Mouse (Mus musculus) lung, embryonic 14.5 days (tissue): Measurements from ENCODE around the gene Rpl3. TPM values are rescaled to one million over a fixed set of nuclear protein-coding genes. Genes with fewer than 3 reads are reported as not detected.

Experiments
- ATAC-seq: fragments of 200-750 bp; cut with Nextera tagmentation; 2 replicates; pipeline ENCODE4 v1.8.0; 2017; ENCODE audit warnings: mild to moderate bottlenecking, moderate TSS enrichment, moderate library complexity; ENCODE audit not compliant: insufficient read depth
- DNase-seq: peaks from one replicate; pipeline ENCODE4 v3.0.0-alpha.2; 2015
- H3K27ac ChIP-seq: fragments of 300-500 bp; sonication (generic); 2 replicates; pipeline ENCODE4 v1.5.1; 2014; ENCODE audit warnings: low read depth, mild to moderate bottlenecking, moderate library complexity
- H3K27me3 ChIP-seq: fragments of 300-500 bp; sonication (generic); 2 replicates; pipeline ENCODE4 v1.6.1; 2014; ENCODE audit warnings: low read length, control low read depth; ENCODE audit not compliant: insufficient read depth
- H3K36me3 ChIP-seq: fragments of 300-500 bp; sonication (generic); 2 replicates; pipeline ENCODE4 v1.6.1; 2014; ENCODE audit warnings: control low read depth; ENCODE audit not compliant: insufficient read depth
- H3K4me1 ChIP-seq: fragments of 300-500 bp; sonication (generic); 2 replicates; pipeline ENCODE4 v1.6.1; 2014; ENCODE audit warnings: antibody characterized with exemption, control low read depth; ENCODE audit not compliant: insufficient read depth
- H3K4me2 ChIP-seq: fragments of 300-500 bp; sonication (generic); 2 replicates; pipeline ENCODE4 v1.6.1; 2014; ENCODE audit warnings: mild to moderate bottlenecking
- H3K4me3 ChIP-seq: fragments of 300-500 bp; sonication (generic); 2 replicates; pipeline ENCODE4 v1.5.1; 2014; ENCODE audit warnings: low read depth, low read length
- H3K9ac ChIP-seq: fragments of 300-500 bp; sonication (generic); 2 replicates; pipeline ENCODE4 v1.6.1; 2014
- H3K9me3 ChIP-seq: fragments of 300-500 bp; sonication (generic); 2 replicates; pipeline ENCODE4 v1.6.1; 2016; ENCODE audit warnings: low read depth, low read length, control low read depth
- CTCF ChIP-seq: IDR thresholded peaks from 2 replicates; pipeline ENCODE4 v1.5.1; 2016; ENCODE audit warnings: antibody characterized with exemption, low read depth
- WGBS: fragments of 180-500 bp; shearing (Covaris S2); extraction: QIAGEN DNeasy Blood & Tissue Kit; methylation state at CpG from one replicate; pipeline ENCODE4 v1.1.7; 2014; 5-methylcytosine and 5-hydroxymethylcytosine counted together
- polyA plus RNA-seq: library from polyadenylated mRNA; unstranded; fragments of >200 nt; fragmentation: Nextera tagmentation; extraction: Ambion mirVana; gene quantifications from 2 replicates; pipeline ENCODE4 v1.2.1, GENCODE M21; 2014

The Rpl3 gene
- polyA plus RNA-seq, 1 experiment from 2014 or later: 1,315 TPM

GRCm38 (mm10) chr15:80079954-80080353 lies 11.7 kb downstream of the Rpl3 start:
- Histone ChIP-seq H3K27ac (0 out of 2 replicates have a peak overlapping the region, but pooled peaks have one; percentile 42), H3K4me1 (no peaks in the 10 kb centered on the region; the same call in 1 of the 2 replicates), H3K9ac (peak overlapping the region; percentile 20; the same call in 1 of the 2 replicates), H3K4me2 (peak overlapping the region; percentile 97), H3K9me3 (no peaks in the 10 kb centered on the region), H3K36me3 (peaks cover 64% of the 10 kb centered on the region), H3K4me3 (peak overlapping the region; percentile 87; the same call in 1 of the 2 replicates), H3K27me3 (no peaks in the 10 kb centered on the region)
- WGBS: 71% methylated on average over 3 of the region's 3 CpGs
- TF ChIP-seq CTCF: no peak
- no peak for ATAC-seq
- DNase-seq: no peak

- Histone ChIP-seq H3K4me2 (no peak overlapping the region; the same call in 1 of the 2 replicates), H3K27ac (no peak overlapping the region), H3K4me3 (no peak overlapping the region), H3K4me1 (no peaks in the 10 kb centered on the region; the same call in 1 of the 2 replicates), H3K9ac (no peak overlapping the region), H3K36me3 (peaks cover 64% of the 10 kb centered on the region), H3K27me3 (no peaks in the 10 kb centered on the region), H3K9me3 (no peaks in the 10 kb centered on the region)
- ATAC-seq (no peak), DNase-seq (no peak)
- 94% methylated on average over 5 of the region's 5 CpGs for WGBS
- no peak for TF ChIP-seq CTCF
Measured at GRCm38 (mm10) chr15:80079129-80079668, 12.5 kb downstream of the Rpl3 start.

DNA sequence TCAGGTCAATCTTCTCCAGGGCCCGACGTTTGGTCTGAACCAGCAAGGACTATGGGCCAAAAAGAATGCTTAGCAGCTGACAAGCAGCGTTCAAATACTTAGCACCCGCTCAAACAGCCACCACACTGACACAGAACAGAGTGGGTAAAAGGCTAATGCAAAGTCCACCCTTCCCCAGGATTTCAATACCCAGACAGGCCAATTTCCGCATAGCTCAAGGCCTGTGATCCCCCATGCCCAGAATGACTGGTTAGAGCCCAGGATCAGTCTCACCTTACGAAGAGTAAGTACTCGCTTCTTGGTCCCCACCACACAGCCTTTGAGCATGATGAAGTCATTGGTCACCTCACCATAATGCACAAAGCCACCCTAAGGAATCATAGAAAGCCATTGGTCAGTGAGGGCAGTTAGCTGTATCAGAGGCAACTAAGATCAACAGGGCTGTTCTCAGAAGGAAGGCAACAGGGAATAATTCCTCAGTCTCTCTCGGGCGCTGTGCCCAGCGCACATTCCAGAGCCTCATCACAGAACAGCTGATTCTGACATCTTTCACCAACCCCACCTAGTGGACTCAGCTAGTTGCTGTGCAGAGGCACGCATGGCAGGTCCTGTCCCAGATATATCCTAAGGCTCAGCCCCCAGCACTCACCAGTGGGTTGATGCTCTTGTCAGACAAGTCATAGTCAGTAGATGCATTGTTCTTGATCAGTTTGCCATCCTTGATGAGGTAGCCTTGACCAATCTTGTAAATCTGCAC lies 13.4 kb downstream of the Rpl3 start:
- no peak overlapping the region for H3K9ac ChIP-seq
- no peak overlapping the region for H3K27ac ChIP-seq
- H3K4me3 ChIP-seq: no peak overlapping the region
- no peaks in the 10 kb centered on the region for H3K27me3 ChIP-seq
- peak; percentile 35; the same call in 1 of the 2 replicates for TF ChIP-seq CTCF
- no peak overlapping the region for H3K4me2 ChIP-seq
- ATAC-seq: no peak
- peaks cover 64% of the 10 kb centered on the region for H3K36me3 ChIP-seq
- 70% methylated on average over 11 of the region's 11 CpGs for WGBS
- peak; percentile 62 for DNase-seq
- H3K4me1 ChIP-seq: no peaks in the 10 kb centered on the region; the same call in 1 of the 2 replicates
- H3K9me3 ChIP-seq: no peaks in the 10 kb centered on the region

GRCm38 (mm10) chr15:80076338-80077136 lies 15.1 kb downstream of the Rpl3 start:
- ATAC-seq (peak; percentile 49), DNase-seq (peak; percentile 91)
- Histone ChIP-seq H3K9me3 (no peaks in the 10 kb centered on the region), H3K36me3 (peaks cover 54% of the 10 kb centered on the region), H3K4me2 (no peak overlapping the region), H3K27me3 (no peaks in the 10 kb centered on the region), H3K4me1 (no peaks in the 10 kb centered on the region; the same call in 1 of the 2 replicates), H3K4me3 (no peak overlapping the region), H3K9ac (no peak overlapping the region), H3K27ac (peak overlapping the region; percentile 21; the same call in 1 of the 2 replicates)
- peak; percentile 86 for TF ChIP-seq CTCF
- WGBS: 3% methylated on average over 2 of the region's 2 CpGs

GRCm38 (mm10) chr15:80075733-80076337 lies 15.8 kb downstream of the Rpl3 start:
- DNase-seq: peak; percentile 45
- H3K4me2 ChIP-seq: no peak overlapping the region
- H3K9me3 ChIP-seq: no peaks in the 10 kb centered on the region
- no peak overlapping the region for H3K4me3 ChIP-seq
- H3K9ac ChIP-seq: 0 out of 2 replicates have a peak overlapping the region, but pooled peaks have one; percentile 23
- H3K27me3 ChIP-seq: no peaks in the 10 kb centered on the region
- TF ChIP-seq CTCF: no peak
- H3K36me3 ChIP-seq: peaks cover 47% of the 10 kb centered on the region
- ATAC-seq: peak; percentile 16; the same call in 1 of the 2 replicates
- H3K27ac ChIP-seq: peak overlapping the region; percentile 46; the same call in 1 of the 2 replicates
- no peaks in the 10 kb centered on the region; the same call in 1 of the 2 replicates for H3K4me1 ChIP-seq
- 18% methylated on average over 5 of the region's 5 CpGs for WGBS

- no peak for TF ChIP-seq CTCF
- H3K4me3 ChIP-seq: no peak overlapping the region
- H3K36me3 ChIP-seq: peaks cover 42% of the 10 kb centered on the region
- no peak overlapping the region for H3K4me2 ChIP-seq
- no peaks in the 10 kb centered on the region for H3K9me3 ChIP-seq
- H3K27ac ChIP-seq: peak overlapping the region; percentile 46; the same call in 1 of the 2 replicates
- 0 out of 2 replicates have a peak overlapping the region, but pooled peaks have one; percentile 23 for H3K9ac ChIP-seq
- no peak for DNase-seq
- H3K4me1 ChIP-seq: no peaks in the 10 kb centered on the region
- no peaks in the 10 kb centered on the region for H3K27me3 ChIP-seq
- WGBS: 28% methylated on average over 3 of the region's 3 CpGs
- 0 out of 2 replicates have a peak, but pooled peaks have one; percentile 16 for ATAC-seq
Measured at GRCm38 (mm10) chr15:80075374-80075694, 16.3 kb downstream of the Rpl3 start.
